Mouse (Mus musculus): Measurements from ENCODE around the gene Ttc14. TPM values are rescaled to one million over a fixed set of nuclear protein-coding genes. Genes with fewer than 3 reads are reported as not detected.

Gene Ttc14
- polyA plus RNA-seq, 1 experiment from 2014 or later = 24.7 TPM

Other genes with a start within 250 kb of the Ttc14 start
- gene Ccdc39, start 44.5 kb downstream of the Ttc14 start, polyA plus RNA-seq (2018) = 0.18 to 0.26 TPM in 2 of 3 replicates, not detected in the other
- 77.5 to 114 TPM (median 87.0 TPM) in 3 replicates for gene Fxr1, start 220.1 kb downstream of the Ttc14 start, polyA plus RNA-seq (2018)